Mouse (Mus musculus) liver, postnatal 0 days (tissue): Measurements from ENCODE around the gene Ssu72. TPM values are rescaled to one million over a fixed set of nuclear protein-coding genes. Genes with fewer than 3 reads are reported as not detected.

Source experiments
- ATAC-seq: fragments of 200-750 bp; cut with Nextera tagmentation; 2 replicates; pipeline ENCODE4 v1.8.0; 2017; ENCODE audit warnings: mild to moderate bottlenecking, moderate library complexity
- DNase-seq: peaks from one replicate; pipeline ENCODE4 v3.0.0-alpha.2; 2016
- H3K27ac ChIP-seq: fragments of 300-500 bp; sonication (generic); 2 replicates; pipeline ENCODE4 v1.5.1; 2014; ENCODE audit warnings: antibody characterized with exemption, moderate library complexity, mild to moderate bottlenecking, low read depth
- H3K27me3 ChIP-seq: fragments of 300-500 bp; sonication (generic); 2 replicates; pipeline ENCODE4 v1.6.1; 2014; ENCODE audit warnings: low read length, control low read depth, mixed read lengths; ENCODE audit not compliant: insufficient read depth
- H3K36me3 ChIP-seq: fragments of 300-500 bp; sonication (generic); replicated peaks from 2 replicates; pipeline ENCODE4 v1.6.1; 2014; ENCODE audit warnings: mild to moderate bottlenecking, control low read depth, low read length, moderate library complexity, mixed read lengths; ENCODE audit not compliant: insufficient read depth
- H3K4me1 ChIP-seq: fragments of 300-500 bp; sonication (generic); 2 replicates; pipeline ENCODE4 v1.6.1; 2014; ENCODE audit warnings: antibody characterized with exemption, mild to moderate bottlenecking, control low read depth; ENCODE audit not compliant: insufficient read depth
- H3K4me2 ChIP-seq: fragments of 300-500 bp; sonication (generic); 2 replicates; pipeline ENCODE4 v1.6.1; 2014; ENCODE audit warnings: low read depth, mild to moderate bottlenecking, low read length, moderate library complexity, mixed read lengths
- H3K4me3 ChIP-seq: fragments of 300-500 bp; sonication (generic); 2 replicates; pipeline ENCODE4 v1.5.1; 2014; ENCODE audit warnings: low read depth, low read length
- H3K9ac ChIP-seq: fragments of 300-500 bp; sonication (generic); replicated peaks from 2 replicates; pipeline ENCODE4 v1.6.1; 2014; ENCODE audit warnings: mild to moderate bottlenecking, moderate library complexity
- H3K9me3 ChIP-seq: fragments of 300-500 bp; sonication (generic); 2 replicates; pipeline ENCODE4 v1.6.1; 2016; ENCODE audit warnings: mild to moderate bottlenecking, control low read depth, low read length, mixed read lengths
- CTCF ChIP-seq: sonication (generic); IDR thresholded peaks from 2 replicates; pipeline ENCODE4 v1.5.1; 2016; ENCODE audit warnings: antibody characterized with exemption, low read depth
- EP300 ChIP-seq: IDR thresholded peaks from 2 replicates; pipeline ENCODE4 v1.6.1; 2016; ENCODE audit warnings: antibody characterized with exemption, low read depth, mild to moderate bottlenecking
- WGBS: fragments of 180-500 bp; shearing (Covaris S2); extraction: QIAGEN DNeasy Blood & Tissue Kit; methylation state at CpG from one replicate; pipeline ENCODE4 v1.1.7; 2014; ENCODE audit not compliant: insufficient replicate concordance; 5-methylcytosine and 5-hydroxymethylcytosine counted together
- polyA plus RNA-seq: library from polyadenylated mRNA; unstranded; fragments of >200 nt; fragmentation: Nextera tagmentation; extraction: Ambion mirVana; gene quantifications from 2 replicates; pipeline ENCODE4 v1.2.1, GENCODE M21; 2015

The Ssu72 gene
- polyA plus RNA-seq, 1 experiment from 2014 or later: 66.6 TPM

- Histone ChIP-seq H3K9me3 (no peaks in the 10 kb centered on the region), H3K4me1 (peaks cover 19% of the 10 kb centered on the region), H3K9ac (peak overlapping the region; percentile 75), H3K27me3 (no peaks in the 10 kb centered on the region), H3K36me3 (peaks cover 9% of the 10 kb centered on the region), H3K4me2 (peak overlapping the region; percentile 100), H3K4me3 (peak overlapping the region; percentile 71), H3K27ac (peak overlapping the region; percentile 86)
- ATAC-seq: peak; percentile 12; the same call in 1 of the 2 replicates
- DNase-seq: peak; percentile 48
- TF ChIP-seq CTCF (peak; percentile 57), EP300 (no peak)
- WGBS: 2% methylated on average over 10 of the region's 10 CpGs
Measured at GRCm38 (mm10) chr4:155759862-155760612, 55.4 kb downstream of the Ssu72 start.

DNA sequence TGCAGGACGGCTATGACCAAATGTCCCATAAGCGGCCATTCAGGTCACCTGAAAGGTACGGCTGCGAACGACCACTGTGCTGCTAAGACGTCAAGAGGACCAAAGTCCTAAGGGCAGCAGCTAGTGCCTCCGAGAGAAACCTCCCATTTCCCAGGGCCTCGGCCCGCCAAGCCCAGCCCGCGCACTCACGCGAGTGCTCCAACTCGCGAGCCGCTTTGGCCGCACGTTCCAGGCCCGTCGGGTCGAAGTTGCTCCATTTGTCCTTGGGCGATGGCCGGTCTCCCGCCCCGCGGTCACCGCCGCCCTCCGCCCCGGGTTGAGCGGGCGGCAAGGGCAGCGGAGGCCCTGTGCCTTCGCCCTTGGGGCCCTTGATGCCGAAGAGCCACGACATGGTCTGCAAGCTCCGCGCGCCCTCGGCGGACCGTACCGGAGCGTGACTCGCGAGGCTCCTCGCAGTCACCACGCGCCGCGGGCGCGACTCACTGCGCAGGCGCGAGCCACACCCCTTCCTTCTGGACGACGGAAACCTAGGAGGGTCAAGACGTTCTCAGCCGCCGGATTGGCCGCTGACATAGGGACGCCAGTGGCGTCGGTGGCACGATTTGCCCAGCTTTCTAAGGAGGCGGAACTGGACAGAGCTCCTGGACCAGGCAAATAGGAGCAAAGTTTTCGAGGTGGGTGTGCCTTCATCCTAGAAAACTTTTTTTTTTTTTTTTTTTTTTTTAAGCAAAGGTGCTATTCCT is 56.2 kb downstream of the Ssu72 start, which contains the start of gene Atad3a:
TSS of gene Atad3a (minus strand) at position 481 of the 743 bp plus-strand sequence.
- Histone ChIP-seq H3K4me1 (peaks cover 19% of the 10 kb centered on the region), H3K9ac (peak within 1 kb of the TSS; percentile 75), H3K27ac (peak within 1 kb of the TSS; percentile 86), H3K27me3 (no peaks in the 10 kb centered on the region), H3K4me3 (peak within 1 kb of the TSS; percentile 71), H3K9me3 (no peaks in the 10 kb centered on the region), H3K4me2 (peak within 1 kb of the TSS; percentile 100), H3K36me3 (peaks cover 3% of the 10 kb centered on the region; the same call in 1 of the 2 replicates)
- DNase-seq (peak; percentile 97), ATAC-seq (peak; percentile 95)
- WGBS: under 1% methylated on average over 65 of the region's 68 CpGs
- TF ChIP-seq EP300 (peak; percentile 38; the same call in 1 of the 2 replicates), CTCF (no peak)

- peak overlapping the region; percentile 75 for H3K9ac ChIP-seq
- TF ChIP-seq EP300: no peak; the same call in 1 of the 2 replicates
- TF ChIP-seq CTCF: no peak
- H3K4me3 ChIP-seq: peak overlapping the region; percentile 71
- H3K27ac ChIP-seq: peak overlapping the region; percentile 69
- 2% methylated on average over 28 of the region's 28 CpGs for WGBS
- H3K36me3 ChIP-seq: peaks cover 3% of the 10 kb centered on the region; the same call in 1 of the 2 replicates
- DNase-seq (no peak), ATAC-seq (no peak)
- H3K27me3 ChIP-seq: no peaks in the 10 kb centered on the region
- no peaks in the 10 kb centered on the region for H3K9me3 ChIP-seq
- peak overlapping the region; percentile 100 for H3K4me2 ChIP-seq
- peaks cover 19% of the 10 kb centered on the region for H3K4me1 ChIP-seq
Measured at GRCm38 (mm10) chr4:155761356-155762099, 56.9 kb downstream of the Ssu72 start.

DNA sequence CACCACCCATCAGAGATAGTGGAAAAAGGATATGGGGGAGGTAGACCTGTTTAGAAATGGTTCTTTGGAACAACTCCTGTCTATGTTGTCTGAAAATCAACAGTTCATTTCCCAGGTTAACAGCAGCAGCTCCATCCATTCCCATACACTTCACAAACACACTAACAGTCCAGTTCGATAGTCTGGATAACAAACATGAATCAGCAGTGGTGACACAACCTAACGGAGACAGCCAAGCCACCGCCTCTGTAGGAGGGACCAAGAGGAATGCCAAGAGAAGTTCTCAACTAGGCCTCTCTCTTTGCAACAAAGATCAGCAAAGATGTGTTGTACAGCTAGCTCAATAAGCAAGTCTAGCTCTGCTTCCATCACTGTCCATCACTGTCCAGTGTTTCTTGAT is 57.8 kb downstream of the Ssu72 start:
- Histone ChIP-seq H3K27ac (no peak overlapping the region), H3K36me3 (no peaks in the 10 kb centered on the region), H3K4me2 (no peak overlapping the region), H3K4me3 (no peak overlapping the region), H3K4me1 (peaks cover 19% of the 10 kb centered on the region), H3K9ac (no peak overlapping the region), H3K27me3 (no peaks in the 10 kb centered on the region), H3K9me3 (no peaks in the 10 kb centered on the region)
- ATAC-seq (no peak), DNase-seq (no peak)
- WGBS: 61% methylated on average over 3 of the region's 3 CpGs
- no peak for TF ChIP-seq CTCF
- no peak for TF ChIP-seq EP300

DNA sequence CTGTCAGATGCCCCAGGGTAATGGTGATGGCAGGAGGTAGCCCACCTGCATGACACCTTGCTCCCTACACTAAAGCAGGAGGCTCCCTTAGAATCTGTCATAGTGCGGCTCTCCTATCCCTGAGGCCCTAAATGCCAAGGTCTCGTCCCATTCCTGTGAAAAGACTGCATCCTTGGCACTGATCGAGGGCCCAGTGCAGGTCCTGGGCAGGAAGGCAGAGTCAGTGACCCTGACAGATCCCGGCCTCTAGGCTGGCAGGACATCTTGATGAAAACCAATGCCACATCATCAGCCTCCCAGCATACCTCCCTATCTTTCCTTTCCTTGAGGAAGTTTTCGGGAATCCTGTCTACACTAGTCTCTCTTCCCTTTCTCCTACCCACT is 64.9 kb downstream of the Ssu72 start:
- DNase-seq: no peak
- no peaks in the 10 kb centered on the region for H3K9me3 ChIP-seq
- H3K4me2 ChIP-seq: peak overlapping the region; percentile 99
- H3K27me3 ChIP-seq: peaks cover 14% of the 10 kb centered on the region
- H3K4me3 ChIP-seq: peak overlapping the region; percentile 62
- WGBS: 66% methylated on average over 5 of the region's 5 CpGs
- peak overlapping the region; percentile 68; the same call in 1 of the 2 replicates for H3K27ac ChIP-seq
- no peak for ATAC-seq
- no peak for TF ChIP-seq CTCF
- TF ChIP-seq EP300: no peak
- no peaks in the 10 kb centered on the region for H3K36me3 ChIP-seq
- peak overlapping the region; percentile 78 for H3K9ac ChIP-seq
- H3K4me1 ChIP-seq: peaks cover 17% of the 10 kb centered on the region
